Comparison of ENCODE assay signal across 23 mouse cellular contexts in genomic region chr13:43994361-43994760, GRCm38 (mm10).
DNase-seq lines count a peak whose midpoint lies in the region; ATAC-seq lines count a peak whose summit lies in the region.
"Had no signal": no experiment of that assay in that cellular context is flagged by ENCODE, and none has a peak within 500 bp of the region (broad histone marks: within the 10 kb centered on the region; RNA-seq: fewer than 3 reads in every experiment).

No protein-coding gene starts in this region.

- H3K9me3 ChIP-seq in forebrain, embryonic 14.5 days (replicated peaks; ENCODE audit: control insufficient read depth, low read length), result no peaks in the 10 kb centered on the region
- H3K9me3 ChIP-seq in forebrain, embryonic 15.5 days, result no peaks in the 10 kb centered on the region
- no peaks in the 10 kb centered on the region for H3K9me3 ChIP-seq in limb, embryonic 10.5 days (replicated peaks)
- H3K9me3 ChIP-seq: embryonic facial prominence, embryonic 12.5 days; embryonic facial prominence, embryonic 15.5 days; forebrain, embryonic 13.5 days; heart, embryonic 12.5 days; heart, embryonic 15.5 days; hindbrain, embryonic 15.5 days; intestine, embryonic 15.5 days had no signal

- no peaks in the 10 kb centered on the region for H3K27me3 ChIP-seq in forebrain, embryonic 14.5 days (replicated peaks; ENCODE audit: control insufficient read depth, insufficient read depth, low read length)
- H3K27me3 ChIP-seq in forebrain, embryonic 15.5 days, result no peaks in the 10 kb centered on the region
- no peaks in the 10 kb centered on the region for H3K27me3 ChIP-seq in limb, embryonic 10.5 days (ENCODE audit: low read depth, poor library complexity, severe bottlenecking)
- H3K27me3 ChIP-seq: embryonic facial prominence, embryonic 12.5 days; embryonic facial prominence, embryonic 15.5 days; heart, embryonic 12.5 days; heart, embryonic 15.5 days; intestine, embryonic 15.5 days had no signal

- intact Hi-C loops in left cerebral cortex, postnatal 4 days (cut with DNase I), result no loop called here
- intact Hi-C loops in gastrocnemius, postnatal 36 days (cut with DNase I), result no loop called here

- no peak overlapping the region for H3K27ac ChIP-seq in forebrain, embryonic 14.5 days (ENCODE audit: low read depth, low read length)
- no peak overlapping the region for H3K27ac ChIP-seq in forebrain, embryonic 15.5 days (replicated peaks)
- 0 out of 2 replicates have a peak overlapping the region, but pooled peaks have one; percentile 19 for H3K27ac ChIP-seq in limb, embryonic 10.5 days
- H3K27ac ChIP-seq: embryonic facial prominence, embryonic 12.5 days; embryonic facial prominence, embryonic 15.5 days; forebrain, embryonic 13.5 days; heart, embryonic 15.5 days; hindbrain, embryonic 15.5 days; intestine, embryonic 15.5 days had no signal

- no peak overlapping the region for H3K9ac ChIP-seq in forebrain, embryonic 14.5 days (ENCODE audit: low read length)
- no peak overlapping the region for H3K9ac ChIP-seq in forebrain, embryonic 15.5 days (replicated peaks)
- H3K9ac ChIP-seq: embryonic facial prominence, embryonic 12.5 days; embryonic facial prominence, embryonic 15.5 days; forebrain, embryonic 13.5 days; heart, embryonic 12.5 days; heart, embryonic 15.5 days; hindbrain, embryonic 15.5 days; intestine, embryonic 15.5 days had no signal

- peaks cover 9% of the 10 kb centered on the region; the same call in 1 of the 2 replicates for H3K4me1 ChIP-seq in forebrain, embryonic 14.5 days (ENCODE audit: control insufficient read depth, insufficient read depth, low read length)
- peaks cover 17% of the 10 kb centered on the region for H3K4me1 ChIP-seq in forebrain, embryonic 15.5 days
- peaks cover 17% of the 10 kb centered on the region for H3K4me1 ChIP-seq in limb, embryonic 10.5 days

- no peaks in the 10 kb centered on the region for H3K36me3 ChIP-seq in forebrain, embryonic 14.5 days (ENCODE audit: control insufficient read depth, insufficient read depth, low read length)
- no peaks in the 10 kb centered on the region for H3K36me3 ChIP-seq in forebrain, embryonic 15.5 days
- H3K36me3 ChIP-seq in limb, embryonic 10.5 days, result no peaks in the 10 kb centered on the region
- H3K36me3 ChIP-seq: embryonic facial prominence, embryonic 12.5 days; embryonic facial prominence, embryonic 15.5 days; heart, embryonic 12.5 days; heart, embryonic 15.5 days; hindbrain, embryonic 15.5 days; intestine, embryonic 15.5 days had no signal

- H3K4me2 ChIP-seq in forebrain, embryonic 14.5 days (ENCODE audit: low read length), result no peak overlapping the region
- H3K4me2 ChIP-seq in forebrain, embryonic 15.5 days (replicated peaks), result no peak overlapping the region
- H3K4me2 ChIP-seq: embryonic facial prominence, embryonic 12.5 days; embryonic facial prominence, embryonic 15.5 days; forebrain, embryonic 13.5 days; heart, embryonic 12.5 days; heart, embryonic 15.5 days; hindbrain, embryonic 15.5 days; intestine, embryonic 15.5 days had no signal

- DNase-seq in forebrain, embryonic 14.5 days (ENCODE audit: low spot score), result peak; percentile 52
- DNase-seq in left cerebral cortex, postnatal 4 days, result peak; percentile 15
- no peak for DNase-seq in left cerebral cortex, adult 18-20 months (ENCODE audit: low spot score in 2 of 2)
- DNase-seq in limb, embryonic 10.5 days (ENCODE audit: low spot score), result no peak
- no peak for DNase-seq in gastrocnemius, postnatal 36 days
- DNase-seq: adrenal gland, adult 2 months; adrenal gland, postnatal 14 days; cerebellum, adult 9-10 months; cerebellum, postnatal 25 days; gastrocnemius, postnatal 10 days; heart, adult 18-20 months; heart, postnatal 10 days; heart, postnatal 4 days; kidney, adult 11 months had no signal

- WGBS in forebrain, embryonic 14.5 days, result 59% methylated on average over 4 of the region's 4 CpGs
- 52% methylated on average over 4 of the region's 4 CpGs for WGBS in forebrain, embryonic 15.5 days
- WGBS in limb, embryonic 10.5 days, result 87% methylated on average over 4 of the region's 4 CpGs

- no peak overlapping the region for H3K4me3 ChIP-seq in forebrain, embryonic 14.5 days (ENCODE audit: low read depth, low read length)
- no peak overlapping the region for H3K4me3 ChIP-seq in forebrain, embryonic 15.5 days
- no peak overlapping the region for H3K4me3 ChIP-seq in limb, embryonic 10.5 days
- H3K4me3 ChIP-seq: embryonic facial prominence, embryonic 12.5 days; embryonic facial prominence, embryonic 15.5 days; forebrain, embryonic 13.5 days; heart, embryonic 12.5 days; heart, embryonic 15.5 days; hindbrain, embryonic 15.5 days; intestine, embryonic 15.5 days had no signal

- ATAC-seq in forebrain, embryonic 14.5 days, result no peak
- no peak for ATAC-seq in forebrain, embryonic 15.5 days (replicated peaks)
- ATAC-seq: CD4-positive, CD25-positive, alpha-beta regulatory T cell, adult 4 months; forebrain, embryonic 13.5 days; intestine, embryonic 15.5 days had no signal

Comparison
In these comparisons a context has a peak if more than half of its experiments do, and no peak if none do; other contexts are left out.
1. DNase-seq: peak in forebrain, embryonic 14.5 days (single experiment) and left cerebral cortex, postnatal 4 days (single experiment); none in left cerebral cortex, adult 18-20 months (0 of 2), limb, embryonic 10.5 days (single experiment) and gastrocnemius, postnatal 36 days (0 of 2).